Mouse (Mus musculus) adrenal gland, adult 2 months (tissue): ENCODE measurements around the gene AI597479. TPM values are rescaled to one million over a fixed set of nuclear protein-coding genes. Genes with fewer than 3 reads are reported as not detected.

Experiments
- DNase-seq: peaks from one replicate; pipeline ENCODE4 v3.0.0; 2021
- long read RNA-seq: library from polyadenylated mRNA; stranded (forward); transcript quantifications from one replicate; pipeline ENCODE4 v2.0.0, GENCODE M21; 2021
- polyA plus RNA-seq: library from polyadenylated mRNA; depleted of rRNA; stranded (reverse); fragments of >200 nt; gene quantifications from 2 replicates; pipeline ENCODE4 v1.2.3, GENCODE M21; 2012; rRNA removed
- total RNA-seq, 2 experiments: library from RNA; stranded (reverse); gene quantifications; 2 replicates each; pipeline ENCODE4 v1.2.3; 2021

AI597479 gene
- 10 to 100 TPM; 15.3 to 16.5 TPM for total RNA-seq
- polyA plus RNA-seq = 1.6 TPM in 2 replicates
- long read RNA-seq, transcript AI597479-201 (4 exons, 3,458 nt) = major isoform, 10 of 14 reads
- long read RNA-seq, partial matches to known transcripts = 1 of 14 reads
- long read RNA-seq, other reads (novel, unspliced or antisense) = 3 of 14 reads

DNA sequence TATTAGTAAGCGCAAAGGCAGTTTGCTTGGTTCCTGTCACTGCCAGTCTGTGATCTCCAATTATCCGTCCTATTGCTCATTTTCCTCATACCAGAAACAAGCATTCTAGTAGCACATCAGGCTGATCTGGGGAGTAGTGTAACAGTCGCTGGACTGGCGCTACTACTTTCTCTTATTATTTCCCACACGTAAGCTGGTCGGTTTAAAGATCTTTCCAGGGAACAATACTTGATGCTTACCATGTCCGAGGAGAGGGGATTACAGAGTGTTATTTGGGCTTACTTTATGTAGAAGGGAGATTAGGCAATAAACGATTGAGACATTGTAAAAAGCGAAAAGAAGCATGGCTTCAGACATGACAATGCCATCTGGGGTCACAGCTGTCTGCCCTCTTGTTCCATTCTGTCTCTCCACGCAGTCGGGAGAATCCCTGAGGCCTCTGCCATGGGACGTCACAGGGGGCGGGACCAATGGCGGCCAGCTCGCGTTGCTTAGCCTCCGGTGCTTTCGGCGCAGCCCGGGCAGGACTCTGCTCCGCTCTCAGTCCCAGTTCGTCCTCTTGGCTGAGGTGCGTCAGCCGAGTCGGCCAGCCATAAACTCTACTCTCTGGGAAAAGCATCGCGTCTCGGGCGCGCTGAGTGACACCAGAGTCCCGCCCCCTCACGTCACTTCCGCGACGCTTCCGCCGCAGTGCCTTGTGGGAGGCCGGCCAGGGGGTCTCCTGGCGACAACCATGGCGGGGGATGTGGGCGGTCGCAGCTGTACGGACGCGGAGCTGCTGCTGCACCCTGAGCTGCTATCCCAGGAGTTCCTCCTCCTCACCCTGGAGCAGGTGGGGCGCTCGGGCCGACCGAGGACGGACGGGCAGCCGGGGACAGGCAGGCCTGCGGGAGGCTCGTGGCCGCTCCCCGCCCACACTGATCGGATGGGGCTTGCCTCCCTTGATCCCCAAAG is at the start of gene AI597479, which contains the start of gene Tgfbrap1:
TSS of gene AI597479 (plus strand) at position 680 of the 954 bp plus-strand sequence.
TSS of gene Tgfbrap1 (minus strand) at position 607 of the 954 bp plus-strand sequence.
- peak; percentile 95 for DNase-seq

DNA sequence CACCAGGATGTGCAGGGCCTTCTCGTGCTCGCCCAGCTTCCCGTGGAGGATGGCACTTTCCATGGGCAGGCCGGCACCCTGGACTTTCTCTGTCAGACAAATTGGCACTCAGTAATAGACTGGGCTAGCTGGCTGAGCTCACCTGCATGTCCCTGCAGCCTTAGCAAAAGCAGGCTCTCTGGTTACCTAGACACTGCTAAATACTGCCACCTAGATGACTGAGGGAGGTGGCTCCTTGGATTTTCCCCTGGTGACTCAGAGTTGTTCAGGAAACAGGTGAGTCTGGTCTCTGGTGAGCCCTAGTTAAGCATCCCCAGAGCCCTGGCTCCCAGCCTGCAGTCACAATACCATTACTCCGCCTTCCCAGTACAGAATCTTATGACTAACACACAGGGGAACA is 46.6 kb upstream of the AI597479 start:
- DNase-seq = no peak

DNA sequence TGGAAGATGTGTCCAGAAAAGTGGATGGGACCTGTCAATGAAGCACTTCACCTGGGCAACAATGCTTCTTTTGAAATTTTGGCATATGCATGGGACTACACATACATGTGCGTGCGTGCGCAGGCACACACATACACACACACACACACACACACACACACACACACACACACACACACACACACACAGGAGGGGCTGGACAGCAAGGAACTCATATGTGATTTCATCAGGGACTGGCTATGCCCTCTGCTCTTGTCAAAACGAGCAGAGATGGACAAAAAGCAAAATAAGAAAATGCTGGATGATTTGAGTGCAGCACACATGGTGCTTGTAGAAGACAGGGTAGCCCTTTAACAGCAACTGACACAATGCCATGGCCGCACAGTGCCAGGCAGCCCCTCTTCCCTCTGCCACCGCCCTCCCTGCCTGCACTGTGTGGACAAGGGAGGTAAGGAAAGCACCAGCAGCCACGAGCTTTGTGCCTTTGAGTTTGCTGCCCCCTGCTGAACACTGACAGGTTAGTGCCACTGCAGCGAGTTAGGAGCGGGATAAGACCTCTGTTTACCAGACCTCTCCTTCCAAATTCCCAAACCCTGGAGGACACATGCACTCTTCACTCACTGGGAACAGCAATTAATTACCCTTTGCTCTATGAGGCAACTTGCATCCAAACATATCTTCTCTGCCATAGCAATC is 32.7 kb upstream of the AI597479 start:
- DNase-seq = peak; percentile 54

DNA sequence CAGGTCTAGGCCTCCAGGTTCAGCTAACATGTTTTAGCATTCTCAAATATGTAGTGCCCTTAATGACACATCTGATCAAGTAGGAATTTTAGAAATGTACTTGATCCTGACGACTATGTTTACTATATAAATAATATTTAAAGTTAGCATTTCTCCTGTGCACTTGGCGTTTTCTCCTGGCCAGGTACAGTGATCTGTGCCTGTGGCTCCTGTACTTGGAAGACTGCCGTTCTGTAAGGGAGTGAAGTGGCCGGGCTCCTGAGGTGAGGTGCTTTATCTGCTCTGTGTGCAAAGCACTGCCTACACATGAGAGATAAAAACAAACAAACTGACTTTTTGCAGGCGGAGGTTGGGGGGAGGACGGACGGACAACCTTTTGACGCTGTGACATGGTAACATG is 31.9 kb upstream of the AI597479 start:
- DNase-seq = no peak

DNA sequence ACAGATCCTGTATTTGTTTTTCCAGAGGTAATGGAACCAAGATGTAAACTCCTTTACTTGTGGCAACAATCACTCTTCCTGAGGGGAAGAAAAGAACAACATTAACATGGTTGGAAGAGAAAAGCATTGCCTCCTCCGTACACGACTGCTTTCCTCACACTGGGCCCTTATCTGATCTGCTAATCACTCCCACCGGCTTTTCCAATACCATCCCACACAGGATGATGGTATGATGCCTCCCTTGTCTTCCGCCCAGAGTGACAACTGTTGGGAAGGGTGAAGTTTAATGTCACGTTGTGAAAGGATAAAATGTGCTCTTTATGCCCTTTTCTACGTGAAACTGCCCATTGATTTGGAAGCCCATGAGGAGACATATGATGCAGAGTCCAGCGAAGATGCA is 31.0 kb upstream of the AI597479 start:
- no peak for DNase-seq

DNA sequence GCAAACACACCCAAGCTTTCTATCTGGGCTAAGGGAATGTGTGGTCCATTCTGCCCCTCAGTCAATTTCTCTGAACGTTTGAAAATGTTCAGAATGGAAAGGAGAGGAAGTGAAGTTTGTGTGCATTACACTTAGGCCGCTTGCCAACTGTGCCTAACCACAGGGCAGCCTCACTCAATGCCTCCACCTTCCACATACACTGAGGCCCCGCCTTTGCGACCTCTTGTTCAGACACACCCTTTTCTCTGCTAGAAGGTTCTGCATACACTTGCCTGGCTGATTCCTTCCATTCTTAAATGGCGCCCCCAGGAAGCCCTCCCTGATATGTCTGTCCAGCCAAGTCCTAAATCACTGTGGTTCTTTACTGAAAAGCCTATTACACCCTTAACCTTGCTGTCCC is 27.8 kb upstream of the AI597479 start:
- DNase-seq = no peak

DNA sequence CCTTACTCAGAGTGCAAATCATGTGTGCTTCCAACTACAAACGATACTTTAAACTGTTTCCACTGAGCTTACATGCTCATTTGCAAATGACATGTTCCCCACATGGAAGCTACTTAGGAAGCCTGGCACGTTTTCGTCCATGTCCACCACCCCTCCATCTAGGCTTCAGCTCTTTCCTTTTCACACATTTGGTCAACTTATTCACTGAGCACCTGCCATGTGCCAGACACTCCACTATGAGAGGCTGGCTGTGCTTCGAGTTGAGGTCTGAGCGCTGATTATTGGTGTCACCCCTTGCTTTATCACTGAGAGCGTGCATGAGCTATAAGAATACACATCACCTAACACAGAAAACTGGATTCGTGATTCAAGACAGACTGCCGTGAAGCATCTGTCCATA is 26.5 kb upstream of the AI597479 start:
- no peak for DNase-seq

DNA sequence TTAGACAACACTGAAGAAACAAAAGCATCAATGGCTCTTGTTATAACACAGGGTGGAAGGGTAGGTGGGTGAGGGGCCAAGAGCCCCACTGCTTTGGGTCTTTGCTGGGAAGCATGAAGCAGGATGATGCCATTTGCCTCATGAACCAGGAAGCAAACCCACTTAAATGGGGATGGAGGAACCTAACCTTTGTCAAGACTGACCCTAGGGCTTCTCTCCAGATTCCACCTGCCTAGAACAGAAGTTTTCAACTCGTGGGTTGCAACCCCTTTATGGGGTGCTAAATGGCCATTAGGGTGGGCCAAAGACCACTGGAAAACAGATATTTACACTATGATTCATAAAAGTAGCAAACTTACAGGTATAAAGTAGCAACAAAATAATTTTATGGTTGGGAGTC is 25.9 kb upstream of the AI597479 start:
- DNase-seq = no peak

DNA sequence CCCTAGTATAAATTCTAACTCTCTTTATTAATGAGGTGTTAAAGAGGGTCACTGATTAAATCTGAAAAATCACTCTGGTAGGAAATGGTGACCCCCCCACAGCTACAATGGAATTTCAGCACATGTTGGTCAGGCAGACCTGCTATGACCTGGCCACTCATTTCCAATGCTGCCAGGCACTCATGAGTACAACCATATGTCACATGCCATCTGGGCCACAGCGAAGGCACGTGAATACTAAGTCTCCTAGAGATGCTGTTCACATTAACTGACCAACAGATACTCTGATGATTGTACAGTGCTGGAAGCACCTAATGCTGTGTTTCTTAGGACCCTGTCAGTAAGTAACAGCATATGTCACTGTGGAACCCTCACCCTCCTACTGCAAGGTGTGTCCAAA is 23.7 kb upstream of the AI597479 start:
- no peak for DNase-seq

DNA sequence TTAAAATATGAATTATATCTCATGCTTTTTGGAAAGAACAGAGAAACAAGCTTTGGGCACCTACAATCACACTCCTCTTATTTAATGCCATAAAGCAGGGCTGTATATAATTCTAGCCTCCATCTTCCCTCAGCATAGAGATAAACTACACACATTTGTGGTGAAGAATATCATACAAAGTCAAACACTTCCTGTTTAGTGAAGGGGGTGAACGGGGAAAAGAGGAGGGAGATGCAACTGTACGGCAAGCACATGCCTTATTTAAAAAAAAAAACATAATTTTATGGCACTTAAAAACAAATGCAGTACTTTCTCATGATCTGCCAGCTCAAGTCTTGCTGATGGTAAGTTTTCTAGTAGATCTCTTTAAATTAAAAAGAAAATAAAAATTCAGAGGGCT is 20.4 kb upstream of the AI597479 start:
- DNase-seq = no peak

DNA sequence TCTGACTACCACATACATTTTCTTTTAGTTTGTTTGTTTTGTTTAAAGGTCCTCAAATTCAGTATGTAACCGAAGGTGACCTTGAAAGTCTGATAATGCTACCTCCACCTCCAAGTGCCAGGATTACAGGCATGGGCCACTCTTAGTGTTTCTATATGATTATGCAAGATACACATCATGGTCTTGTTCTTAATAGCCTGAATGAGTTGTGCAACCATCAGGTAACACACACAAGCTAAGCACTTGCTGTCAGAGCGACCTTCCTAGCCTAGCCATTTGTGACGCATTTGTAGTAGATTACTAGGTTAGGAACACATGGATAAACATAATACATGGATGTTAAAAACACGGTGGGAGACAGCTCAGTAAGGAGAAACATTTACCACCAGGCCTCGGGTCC is 15.6 kb upstream of the AI597479 start:
- DNase-seq = no peak

DNA sequence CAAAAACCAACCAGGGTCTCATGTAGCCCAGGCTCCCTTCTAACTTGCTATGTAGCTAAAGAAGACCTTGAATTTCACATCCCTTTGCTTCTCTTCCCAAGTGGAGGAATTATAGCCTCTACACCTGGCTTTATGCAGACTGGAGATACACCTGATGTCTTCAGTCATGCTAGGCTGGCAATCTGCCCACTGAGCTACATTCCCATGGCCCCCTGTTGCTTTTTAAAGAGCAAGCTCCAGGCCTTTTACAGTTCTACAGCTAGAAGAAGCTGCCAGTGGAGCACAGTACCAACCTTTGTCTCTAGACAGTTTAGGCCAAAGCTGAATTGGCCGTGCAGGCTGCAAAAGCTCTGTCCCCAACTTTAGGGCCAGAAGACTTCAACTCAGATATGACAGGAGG is 8.1 kb upstream of the AI597479 start:
- no peak for DNase-seq

DNA sequence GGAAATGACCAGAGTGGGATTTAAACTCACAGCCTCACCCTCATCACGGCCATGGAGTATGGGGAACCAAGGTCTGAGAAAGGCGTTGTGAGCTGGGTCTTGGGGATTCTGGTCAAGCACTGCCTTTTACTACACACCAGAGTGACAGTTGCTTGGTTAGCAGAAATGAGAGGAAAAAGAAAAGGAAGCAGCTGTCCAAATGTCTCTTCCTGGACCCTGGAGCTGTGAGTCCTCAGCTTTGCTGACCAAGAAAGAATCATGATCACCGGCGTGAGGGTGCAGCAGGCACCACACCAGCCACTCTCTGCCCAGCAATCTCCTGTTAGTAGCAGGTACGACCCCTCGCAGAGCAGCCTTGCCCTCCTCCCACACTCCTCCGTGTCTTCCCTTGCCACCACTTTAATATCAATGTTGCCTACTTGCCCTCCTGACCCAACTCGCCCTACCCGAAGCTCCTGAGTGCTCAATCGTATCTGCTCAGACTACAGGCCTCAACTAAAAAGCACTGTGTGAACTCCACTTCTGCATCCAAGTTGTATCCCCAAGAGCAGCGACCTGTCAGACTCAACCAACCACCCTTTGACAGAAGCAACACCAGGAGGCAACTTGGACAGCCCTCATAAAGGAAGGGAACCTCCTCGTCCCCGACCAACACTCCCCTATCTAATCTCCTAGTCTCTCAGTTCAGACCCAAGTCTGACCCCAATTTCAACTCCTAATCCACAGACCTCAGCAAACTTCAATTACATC is 7.0 kb upstream of the AI597479 start:
- no peak for DNase-seq

DNA sequence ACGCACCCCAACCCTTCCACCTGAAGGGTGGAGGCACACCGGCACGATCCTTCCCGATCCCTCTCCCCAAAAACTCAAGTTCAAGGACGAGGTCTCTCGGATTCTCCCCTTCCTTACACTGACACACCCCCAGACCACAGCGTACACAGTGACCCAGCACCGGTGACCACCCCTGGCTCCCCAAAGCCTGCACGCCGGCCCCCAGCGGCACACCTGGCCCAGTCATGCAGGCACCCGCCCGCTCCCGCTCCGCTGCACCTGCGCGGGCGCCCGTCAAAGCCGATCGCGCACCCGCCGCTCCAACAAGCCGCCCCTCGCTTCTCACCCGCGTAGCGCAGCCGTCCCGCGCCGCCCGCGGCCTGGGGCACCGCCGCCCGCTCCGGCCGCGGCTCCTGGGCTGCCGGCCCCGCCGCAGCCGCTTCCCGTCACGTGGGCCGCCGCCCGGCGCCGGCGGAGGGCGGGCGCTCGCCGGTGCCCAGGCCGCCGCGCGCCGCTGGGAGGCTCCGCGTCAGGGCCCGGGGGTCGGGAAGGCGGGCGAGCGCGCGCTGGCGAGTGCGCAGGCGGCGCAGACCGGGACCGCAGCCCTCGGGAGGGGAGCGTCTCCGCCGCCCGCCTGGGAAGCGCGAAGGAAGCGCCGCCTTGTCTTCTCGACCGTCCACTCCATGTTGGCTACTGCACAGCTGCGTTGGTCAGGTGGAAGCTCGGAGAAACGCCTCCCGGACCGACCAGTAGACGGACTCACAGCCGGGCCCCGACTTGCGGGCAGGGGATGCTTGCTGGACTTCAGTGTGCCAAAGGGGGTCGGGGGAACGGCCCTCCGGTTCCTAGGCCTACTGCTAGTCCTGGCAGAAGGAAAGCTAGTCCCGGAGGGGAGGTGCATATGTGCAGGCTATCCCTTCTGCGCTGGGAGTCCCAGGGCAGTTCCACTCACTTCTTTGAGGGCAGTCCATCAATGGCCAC is 6.2 kb upstream of the AI597479 start:
- DNase-seq = peak; percentile 88

DNA sequence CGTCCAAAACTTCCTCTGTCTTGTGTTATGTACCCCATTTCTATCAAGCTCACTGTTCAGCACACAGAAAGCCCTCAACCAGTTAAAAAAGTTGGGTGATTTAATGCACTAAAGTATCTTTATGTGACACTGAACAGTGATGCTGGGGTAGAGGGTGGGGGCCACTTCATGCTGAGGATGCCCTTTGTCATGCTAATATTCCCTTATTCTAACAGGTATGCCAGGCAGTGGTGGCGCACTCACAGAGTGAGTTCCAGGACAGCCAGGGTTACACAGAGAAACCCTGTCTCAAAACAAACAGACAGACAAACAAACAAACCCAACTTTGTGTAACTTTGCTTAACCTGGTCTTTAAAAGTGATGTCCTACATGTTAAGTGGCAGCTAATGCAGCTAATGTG is 4.3 kb upstream of the AI597479 start:
- no peak for DNase-seq

DNA sequence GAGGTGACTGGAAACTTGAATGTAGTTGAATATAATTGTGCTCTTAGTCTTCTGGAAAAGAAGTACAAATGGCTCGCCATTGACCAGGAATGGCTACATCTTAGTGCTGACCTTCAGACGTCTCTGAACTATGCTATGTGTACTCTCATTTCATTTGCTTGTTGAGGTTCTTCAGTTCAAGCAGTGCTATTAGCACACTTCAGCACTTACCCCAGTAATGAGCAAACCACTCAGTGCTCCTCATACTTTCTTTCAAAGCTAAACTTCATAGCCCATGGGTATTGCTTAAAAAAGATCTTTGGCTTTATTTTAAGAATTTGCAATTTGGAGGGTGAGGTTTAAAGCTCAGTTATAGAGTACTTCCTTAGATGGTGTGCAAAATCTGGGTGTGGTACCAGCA is 10.2 kb downstream of the AI597479 start:
- DNase-seq = no peak

DNA sequence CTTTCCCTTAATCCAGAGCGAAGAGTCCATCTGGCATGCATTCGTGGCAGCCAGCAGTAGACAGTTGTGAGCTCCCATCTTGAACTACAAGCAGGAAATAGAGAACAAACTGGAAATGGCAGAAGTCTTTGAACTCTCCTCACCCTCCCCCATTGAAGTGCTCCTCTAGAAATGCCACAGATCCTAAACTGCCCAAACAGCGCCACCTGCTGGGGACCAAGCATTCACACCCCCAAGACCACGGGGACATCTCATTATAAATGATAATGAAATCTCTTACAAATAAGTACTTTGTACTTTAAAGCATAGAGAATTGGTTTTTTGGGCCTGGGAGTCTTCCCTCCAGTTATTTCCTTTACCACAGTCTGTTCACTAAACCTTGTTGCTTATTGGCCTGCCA is 12.0 kb downstream of the AI597479 start:
- DNase-seq = peak; percentile 44

DNA sequence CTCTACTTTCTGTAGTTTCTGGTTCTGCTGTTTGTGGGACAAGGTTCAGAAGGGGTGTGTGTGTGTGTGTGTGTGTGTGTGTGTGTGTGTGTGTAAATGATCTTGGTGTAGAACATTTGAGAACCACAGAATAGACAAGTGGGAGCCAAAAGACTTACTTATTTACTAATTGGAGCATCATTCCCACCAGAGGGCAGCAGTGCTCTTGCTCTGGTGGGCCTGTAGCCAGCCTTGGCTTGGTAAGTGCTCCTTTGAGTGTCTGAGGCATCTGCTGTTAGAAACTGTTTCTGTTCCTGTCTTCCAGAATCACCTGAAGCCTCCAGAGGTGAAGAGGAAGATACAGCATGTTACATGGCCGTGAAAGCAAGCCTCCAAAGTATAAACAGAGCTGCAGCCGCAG is 14.4 kb downstream of the AI597479 start:
- DNase-seq = peak; percentile 36

DNA sequence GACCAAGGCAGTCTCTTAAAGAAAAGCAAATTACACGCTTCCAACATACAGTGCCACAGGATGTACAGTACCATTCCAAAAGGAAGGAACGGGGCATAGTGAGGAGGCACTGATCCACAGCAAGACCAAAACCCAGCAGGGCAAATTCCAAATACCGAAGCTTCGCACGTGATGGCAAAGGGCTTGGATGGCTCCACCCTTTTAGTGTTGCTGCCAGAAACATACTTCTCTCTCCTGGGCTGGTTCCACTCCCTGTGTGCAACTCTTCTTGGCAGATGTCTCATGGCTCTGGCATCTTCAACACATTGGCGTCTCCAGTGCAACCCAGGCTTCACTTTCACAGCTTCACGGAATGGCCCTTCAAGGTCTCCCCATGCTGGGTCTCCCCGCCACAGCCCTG is 18.9 kb downstream of the AI597479 start:
- DNase-seq = no peak

DNA sequence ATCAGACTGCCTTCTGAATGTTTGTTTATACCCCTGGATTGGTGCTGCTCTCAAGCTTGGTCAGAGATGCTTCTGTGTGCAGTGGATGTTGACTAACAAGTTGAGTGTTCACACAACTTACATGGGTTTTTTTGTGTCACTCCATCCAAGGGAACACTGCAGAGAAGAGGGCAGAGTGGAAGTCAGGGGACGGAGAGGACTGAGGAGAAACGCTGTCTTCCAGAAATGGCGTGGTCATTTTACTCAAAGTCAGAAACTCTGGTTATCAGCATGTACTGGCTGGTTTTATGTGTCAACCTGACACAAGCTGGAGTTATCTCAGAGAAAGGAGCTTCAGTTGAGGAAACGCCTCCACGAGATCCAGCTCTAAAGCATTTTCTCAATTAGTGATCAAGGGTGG is 22.4 kb downstream of the AI597479 start:
- no peak for DNase-seq

DNA sequence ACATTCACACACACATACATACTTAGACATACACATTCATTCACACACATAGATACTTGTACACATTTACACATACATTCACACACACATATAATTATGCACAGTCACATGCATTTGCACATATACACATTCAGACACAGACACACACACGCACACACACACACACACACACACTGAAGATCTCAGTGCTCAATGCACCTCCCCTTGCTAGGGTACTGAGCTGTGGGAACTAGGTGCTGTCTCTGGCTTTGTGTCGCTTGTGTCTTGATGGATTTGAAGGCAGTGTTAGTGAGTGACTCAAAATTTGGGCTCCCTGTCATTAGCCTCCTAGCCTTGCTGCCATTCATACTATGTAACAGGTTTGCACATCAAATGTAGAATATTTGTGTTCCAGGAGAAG is 24.1 kb downstream of the AI597479 start:
- no peak for DNase-seq
